Mouse (Mus musculus): Measurements from ENCODE around the gene Lgals4. TPM values are rescaled to one million over a fixed set of nuclear protein-coding genes. Genes with fewer than 3 reads are reported as not detected.

The Lgals4 gene
- total and polyA plus RNA-seq, 2 experiments from 2014 or later, result 3.5 to 4.8 TPM

DNA sequence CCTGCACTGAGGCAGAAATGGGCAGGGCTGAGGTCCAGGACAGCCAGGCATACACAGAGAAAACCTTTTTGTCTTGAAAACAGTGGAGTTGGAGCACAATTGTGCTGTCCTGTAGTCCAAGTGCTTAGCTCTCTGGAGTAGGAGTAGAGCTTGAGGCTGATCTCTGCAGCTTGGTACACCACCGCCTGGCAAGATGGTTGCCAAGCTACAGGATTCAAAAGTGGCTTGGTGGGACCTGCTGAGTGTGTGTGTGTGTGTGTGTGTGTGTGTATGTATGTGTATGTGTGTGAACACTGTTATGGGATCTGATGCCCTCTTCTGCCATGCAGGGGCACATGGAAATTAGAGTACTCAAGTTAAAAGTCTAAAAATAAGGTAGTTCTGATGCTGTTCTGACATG is 11.1 kb upstream of the Lgals4 start:
- Histone ChIP-seq H3K9ac (replicated peaks; ENCODE audit: low read length, poor library complexity, severe bottlenecking) (no peak overlapping the region), H3K4me2 (ENCODE audit: low read depth, low read length, poor library complexity, severe bottlenecking) (no peak overlapping the region), H3K27me3 (ENCODE audit: insufficient read depth, low read length) (no peaks in the 10 kb centered on the region), H3K27ac (ENCODE audit: low read depth, low read length) (no peak overlapping the region), H3K4me1 (ENCODE audit: insufficient read depth, low read length) (peaks cover 6% of the 10 kb centered on the region; the same call in 1 of the 2 replicates), H3K9me3 (ENCODE audit: low read length) (no peaks in the 10 kb centered on the region), H3K4me3 (ENCODE audit: low read depth, low read length) (no peak overlapping the region), H3K36me3 (ENCODE audit: insufficient read depth, low read length) (peaks cover 38% of the 10 kb centered on the region)
- 52% methylated on average over 1 of the region's 1 CpGs for WGBS
- TF ChIP-seq CTCF (IDR thresholded peaks at IDR 0.05), result no peak
- DNase-seq (ENCODE audit: low spot score) (no peak), ATAC-seq (ENCODE audit: low FRiP score) (no peak)

DNA sequence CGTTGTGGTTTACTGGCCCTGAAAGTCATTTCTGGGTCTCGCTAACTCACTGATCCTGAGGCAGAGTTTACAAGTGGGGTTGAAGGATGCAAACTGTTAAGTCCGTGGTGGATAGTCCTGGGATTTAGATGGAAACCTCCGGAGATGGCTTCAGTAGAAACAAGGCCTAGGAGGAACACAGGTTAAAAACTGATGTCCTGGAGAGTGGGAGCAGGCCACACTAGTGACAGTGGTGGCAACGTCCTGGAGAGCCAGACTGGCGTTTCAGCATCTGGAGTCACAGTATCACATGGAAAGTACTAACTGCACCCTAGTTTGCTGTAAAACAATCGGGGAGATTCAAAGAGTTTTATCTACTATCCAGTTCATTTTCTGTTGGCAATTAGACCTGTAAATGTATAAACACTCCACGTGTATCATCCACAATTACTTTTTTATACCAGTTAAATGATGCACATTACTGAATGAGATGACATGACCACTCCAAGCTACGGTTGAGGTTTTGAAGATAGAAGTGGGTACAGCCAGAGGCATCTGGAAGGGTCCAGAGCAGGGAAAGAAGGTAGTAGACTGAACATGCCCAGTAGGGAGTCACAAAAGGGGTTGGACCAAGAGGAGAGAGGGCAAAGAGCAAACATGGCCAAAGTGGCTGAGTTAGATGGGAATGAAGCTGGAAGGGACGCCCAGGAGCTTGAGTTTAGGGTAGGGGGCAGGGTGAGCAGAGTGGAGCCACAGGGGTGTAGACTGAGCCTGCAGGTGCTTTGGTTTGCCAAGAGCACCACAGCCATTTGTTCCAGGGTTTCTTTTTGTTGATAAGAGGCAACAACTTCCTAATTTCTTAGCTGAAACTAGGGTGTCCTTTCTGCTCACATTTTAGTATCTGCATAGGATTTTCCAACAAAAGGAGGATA is 10.4 kb upstream of the Lgals4 start:
- no peaks in the 10 kb centered on the region for H3K9me3 ChIP-seq (ENCODE audit: low read length)
- DNase-seq (ENCODE audit: low spot score) (no peak), ATAC-seq (ENCODE audit: low FRiP score) (no peak)
- no peak overlapping the region for H3K4me2 ChIP-seq (ENCODE audit: low read depth, low read length, poor library complexity, severe bottlenecking)
- H3K4me3 ChIP-seq (ENCODE audit: low read depth, low read length), result no peak overlapping the region
- WGBS, result 56% methylated on average over 10 of the region's 10 CpGs
- no peak overlapping the region for H3K27ac ChIP-seq (ENCODE audit: low read depth, low read length)
- peaks cover 6% of the 10 kb centered on the region; the same call in 1 of the 2 replicates for H3K4me1 ChIP-seq (ENCODE audit: insufficient read depth, low read length)
- no peak for TF ChIP-seq CTCF (IDR thresholded peaks at IDR 0.05)
- peaks cover 31% of the 10 kb centered on the region for H3K36me3 ChIP-seq (ENCODE audit: insufficient read depth, low read length)
- H3K27me3 ChIP-seq (ENCODE audit: insufficient read depth, low read length), result no peaks in the 10 kb centered on the region
- H3K9ac ChIP-seq (replicated peaks; ENCODE audit: low read length, poor library complexity, severe bottlenecking), result 0 out of 2 replicates have a peak overlapping the region, but pooled peaks have one; percentile 13

DNA sequence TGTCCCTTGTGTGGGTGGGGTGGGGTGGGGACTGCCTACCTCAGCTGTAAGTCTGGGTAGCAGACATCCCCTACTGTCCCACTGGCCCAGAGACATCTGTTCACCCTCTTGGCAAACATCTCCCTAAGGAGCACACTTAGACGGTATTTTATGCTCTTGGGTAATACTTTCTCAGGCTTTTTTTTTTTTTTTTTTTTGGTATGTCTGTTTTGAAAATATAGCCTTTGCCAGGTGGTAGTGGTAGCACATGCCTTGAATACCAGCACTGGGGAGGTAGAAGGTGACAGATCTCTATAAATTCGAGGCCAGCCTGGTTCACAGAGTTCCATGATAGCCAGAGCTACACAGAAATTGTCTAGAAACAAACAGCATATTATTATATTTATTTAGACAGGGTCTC is 9.7 kb upstream of the Lgals4 start:
- TF ChIP-seq CTCF (IDR thresholded peaks at IDR 0.05), result no peak
- no peak overlapping the region for H3K9ac ChIP-seq (replicated peaks; ENCODE audit: low read length, poor library complexity, severe bottlenecking)
- H3K4me2 ChIP-seq (ENCODE audit: low read depth, low read length, poor library complexity, severe bottlenecking), result no peak overlapping the region
- H3K4me1 ChIP-seq (ENCODE audit: insufficient read depth, low read length), result peaks cover 6% of the 10 kb centered on the region; the same call in 1 of the 2 replicates
- H3K9me3 ChIP-seq (ENCODE audit: low read length), result no peaks in the 10 kb centered on the region
- DNase-seq (ENCODE audit: low spot score) (no peak), ATAC-seq (ENCODE audit: low FRiP score) (no peak)
- no peaks in the 10 kb centered on the region for H3K27me3 ChIP-seq (ENCODE audit: insufficient read depth, low read length)
- no peak overlapping the region for H3K4me3 ChIP-seq (ENCODE audit: low read depth, low read length)
- peaks cover 28% of the 10 kb centered on the region for H3K36me3 ChIP-seq (ENCODE audit: insufficient read depth, low read length)
- 61% methylated on average over 2 of the region's 2 CpGs for WGBS
- no peak overlapping the region for H3K27ac ChIP-seq (ENCODE audit: low read depth, low read length)

GRCm38 (mm10) chr7:28824941-28825685 is 8.5 kb upstream of the Lgals4 start, which contains the start of gene Ech1:
Gene Ech1 (plus strand): TSS chr7:28825217.
- 2% methylated on average over 33 of the region's 33 CpGs for WGBS
- no peak for TF ChIP-seq CTCF (IDR thresholded peaks at IDR 0.05)
- peaks cover 6% of the 10 kb centered on the region; the same call in 1 of the 2 replicates for H3K4me1 ChIP-seq (ENCODE audit: insufficient read depth, low read length)

DNA sequence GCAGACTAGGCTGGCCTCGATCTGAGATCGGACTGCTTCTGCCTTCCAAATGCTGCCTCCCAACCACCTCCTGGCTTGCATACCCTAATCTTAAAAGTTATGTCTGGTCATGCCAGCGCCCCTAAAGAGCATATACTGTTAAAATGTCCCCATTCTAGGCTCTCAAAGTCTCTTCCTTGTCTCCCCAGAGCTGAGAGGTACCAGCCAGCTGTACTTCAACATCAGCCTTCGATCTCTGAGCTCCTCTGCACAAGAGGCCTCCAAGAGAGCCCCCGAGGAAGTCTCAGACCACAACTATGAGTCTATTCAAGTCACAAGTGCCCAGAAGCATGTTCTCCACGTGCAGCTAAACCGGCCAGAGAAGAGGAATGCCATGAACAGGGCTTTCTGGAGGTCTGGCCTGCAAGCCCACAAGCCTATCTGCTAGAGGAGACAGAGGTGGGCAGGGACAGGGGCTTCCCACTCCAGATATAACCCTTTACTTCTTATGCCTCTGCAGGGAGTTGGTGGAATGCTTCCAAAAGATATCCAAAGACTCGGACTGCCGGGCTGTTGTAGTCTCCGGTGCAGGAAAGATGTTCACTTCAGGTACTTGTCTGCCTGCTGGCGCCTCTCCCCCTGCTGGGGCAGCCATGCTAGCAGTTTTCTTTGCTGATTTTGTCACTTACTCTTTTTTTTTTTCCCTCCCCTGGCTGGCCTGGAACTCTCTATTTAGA is 7.8 kb upstream of the Lgals4 start:
- TF ChIP-seq CTCF (IDR thresholded peaks at IDR 0.05), result no peak
- Histone ChIP-seq H3K36me3 (ENCODE audit: insufficient read depth, low read length) (peaks cover 26% of the 10 kb centered on the region), H3K4me3 (ENCODE audit: low read depth, low read length) (peak overlapping the region; percentile 46), H3K27me3 (ENCODE audit: insufficient read depth, low read length) (no peaks in the 10 kb centered on the region), H3K27ac (ENCODE audit: low read depth, low read length) (peak overlapping the region; percentile 75), H3K4me2 (ENCODE audit: low read depth, low read length, poor library complexity, severe bottlenecking) (peak overlapping the region; percentile 51), H3K4me1 (ENCODE audit: insufficient read depth, low read length) (peaks cover 6% of the 10 kb centered on the region; the same call in 1 of the 2 replicates), H3K9me3 (ENCODE audit: low read length) (no peaks in the 10 kb centered on the region), H3K9ac (replicated peaks; ENCODE audit: low read length, poor library complexity, severe bottlenecking) (peak overlapping the region; percentile 66; the same call in 1 of the 2 replicates)
- no peak for ATAC-seq (ENCODE audit: low FRiP score)
- WGBS, result 52% methylated on average over 11 of the region's 11 CpGs
- DNase-seq (ENCODE audit: low spot score), result no peak

More at GRCm38 (mm10) chr7:28824941-28825685, 8.5 kb upstream of the Lgals4 start, which contains the start of gene Ech1:
- Histone ChIP-seq H3K9me3 (ENCODE audit: low read length) (no peaks in the 10 kb centered on the region), H3K4me2 (ENCODE audit: low read depth, low read length, poor library complexity, severe bottlenecking) (peak within 1 kb of the TSS; percentile 51), H3K36me3 (ENCODE audit: insufficient read depth, low read length) (peaks cover 26% of the 10 kb centered on the region), H3K27me3 (ENCODE audit: insufficient read depth, low read length) (no peaks in the 10 kb centered on the region), H3K27ac (ENCODE audit: low read depth, low read length) (peak within 1 kb of the TSS; percentile 75), H3K4me3 (ENCODE audit: low read depth, low read length) (peak within 1 kb of the TSS; percentile 46), H3K9ac (replicated peaks; ENCODE audit: low read length, poor library complexity, severe bottlenecking) (peak within 1 kb of the TSS; percentile 66)
- ATAC-seq (ENCODE audit: low FRiP score) (peak; percentile 87; the same call in 1 of the 2 replicates), DNase-seq (ENCODE audit: low spot score) (peak; percentile 95)
